In genomic region chr16:57378631-57379330, GRCm38 (mm10) we compare ENCODE assay signal across 17 mouse cellular contexts.
"Had no signal": no experiment of that assay in that cellular context is flagged by ENCODE, and none has a peak within 500 bp of the region (broad histone marks: within the 10 kb centered on the region; RNA-seq: fewer than 3 reads in every experiment).

No protein-coding gene starts in this region.

- H3K36me3 ChIP-seq: limb, embryonic 12.5 days; liver, embryonic 12.5 days; liver, embryonic 15.5 days; lung, embryonic 15.5 days; midbrain, embryonic 12.5 days; midbrain, embryonic 15.5 days; neural tube, embryonic 13.5 days had no signal

- H3K9me3 ChIP-seq: liver, embryonic 12.5 days; liver, embryonic 15.5 days; lung, embryonic 15.5 days; midbrain, embryonic 12.5 days; midbrain, embryonic 15.5 days; neural tube, embryonic 13.5 days had no signal

- H3K4me3 ChIP-seq: left cerebral cortex, adult 2 months; limb, embryonic 12.5 days; liver, embryonic 12.5 days; liver, embryonic 15.5 days; lung, embryonic 15.5 days; midbrain, embryonic 12.5 days; midbrain, embryonic 15.5 days; neural tube, embryonic 13.5 days had no signal

- H3K27me3 ChIP-seq: limb, embryonic 12.5 days; liver, embryonic 12.5 days; liver, embryonic 15.5 days; lung, embryonic 15.5 days; midbrain, embryonic 12.5 days; midbrain, embryonic 15.5 days; neural tube, embryonic 13.5 days had no signal

- H3K4me1 ChIP-seq: liver, embryonic 12.5 days; liver, embryonic 15.5 days; lung, embryonic 15.5 days; midbrain, embryonic 12.5 days; midbrain, embryonic 15.5 days; neural tube, embryonic 13.5 days had no signal

- ATAC-seq: liver, embryonic 12.5 days; midbrain, embryonic 15.5 days had no signal

- H3K9ac ChIP-seq: limb, embryonic 12.5 days; liver, embryonic 12.5 days; liver, embryonic 15.5 days; lung, embryonic 15.5 days; midbrain, embryonic 12.5 days; midbrain, embryonic 15.5 days; neural tube, embryonic 13.5 days had no signal

- DNase-seq: kidney, postnatal 25 days; layer of hippocampus, postnatal 36 days; liver; lung, adult 18-20 months; lung, postnatal 10 days; lung, postnatal 36 days; thymus, adult 18-20 months; thymus, postnatal 36 days had no signal

- H3K4me2 ChIP-seq: limb, embryonic 12.5 days; liver, embryonic 12.5 days; liver, embryonic 15.5 days; lung, embryonic 15.5 days; midbrain, embryonic 12.5 days; midbrain, embryonic 15.5 days; neural tube, embryonic 13.5 days had no signal

- H3K27ac ChIP-seq: kidney, postnatal 0 days; left cerebral cortex, adult 2 months; limb, embryonic 12.5 days; liver, embryonic 12.5 days; liver, embryonic 15.5 days; lung, embryonic 15.5 days; midbrain, embryonic 12.5 days; midbrain, embryonic 15.5 days; neural tube, embryonic 13.5 days had no signal
